Mouse (Mus musculus) C2C12 (cell line): ENCODE measurements around the gene Vmn2r24.
"Not testable (repeated sequence)": the region's sequence is repeated elsewhere in the genome, so short reads cannot be mapped to it uniquely, and the experiment has no call there.

Experiments used
- CEBPB ChIP-seq: IDR thresholded peaks from one replicate; pipeline ENCODE4 v1.6.1; 2011; ENCODE audit warnings: low read depth, mild to moderate bottlenecking, control low read depth, moderate library complexity
- CTCF ChIP-seq: IDR thresholded peaks from one replicate; pipeline ENCODE4 v1.5.1; 2011; ENCODE audit not compliant: control insufficient read depth, insufficient read depth, insufficient read length

DNA sequence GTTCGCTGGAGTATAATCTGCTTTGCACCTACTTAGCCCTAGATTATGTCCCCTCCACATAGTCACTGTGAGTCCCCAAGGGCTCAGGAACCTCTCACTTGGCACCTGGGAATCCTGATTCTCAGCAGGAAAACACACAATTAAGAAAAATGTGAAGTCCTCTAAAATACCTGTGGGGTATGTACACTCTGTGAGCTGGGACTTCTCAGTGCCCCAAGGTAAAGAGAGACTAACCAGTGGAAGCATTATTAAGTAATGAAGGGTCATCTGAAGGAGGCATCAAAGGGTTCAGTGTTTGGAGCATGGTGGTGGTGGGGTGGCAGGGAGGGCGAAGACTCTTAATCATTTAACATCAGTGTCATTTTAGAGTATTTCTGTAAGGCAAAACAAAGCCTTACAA lies 74.7 kb downstream of the Vmn2r24 start, which contains the start of gene Vmn2r25:
- not testable (repeated sequence) for TF ChIP-seq CTCF, CEBPB
